ENCODE assay signal across 14 mouse cellular contexts in genomic region chr7:140946980-140947379, GRCm38 (mm10). TPM values are rescaled to one million over a fixed set of nuclear protein-coding genes. Genes with fewer than 3 reads are reported as not detected.
DNase-seq lines count a peak whose midpoint lies in the region; ATAC-seq and TF ChIP-seq lines count a peak whose summit lies in the region.
"Had no signal": no experiment of that assay in that cellular context is flagged by ENCODE, and none has a peak within 500 bp of the region (broad histone marks: within the 10 kb centered on the region; RNA-seq: fewer than 3 reads in every experiment).

No protein-coding gene starts in this region.

- TF ChIP-seq CTCF in gastrocnemius, adult 2 months (IDR thresholded peaks at IDR 0.05), result no peak
- no peak for TF ChIP-seq CTCF in G1E (IDR thresholded peaks at IDR 0.05; ENCODE audit: low read depth, low read length)
- no peak for TF ChIP-seq CTCF in heart, postnatal 0 days (IDR thresholded peaks at IDR 0.05; ENCODE audit: low read depth)

- no peak overlapping the region for H3K4me2 ChIP-seq in heart, postnatal 0 days (ENCODE audit: low read depth, low read length)
- no peak overlapping the region for H3K4me2 ChIP-seq in midbrain, embryonic 11.5 days
- no peak overlapping the region for H3K4me2 ChIP-seq in midbrain, embryonic 14.5 days (ENCODE audit: low read length)
- H3K4me2 ChIP-seq: midbrain, embryonic 12.5 days had no signal

- peak; percentile 83 for TF ChIP-seq EP300 in heart, postnatal 0 days (IDR thresholded peaks at IDR 0.05; ENCODE audit: low read depth)

- H3K27me3 ChIP-seq in G1E (ENCODE audit: insufficient read depth, low read length), result peaks cover 2% of the 10 kb centered on the region; the same call in 1 of the 2 replicates
- H3K27me3 ChIP-seq in heart, postnatal 0 days (ENCODE audit: control insufficient read depth, insufficient read depth, low read length), result no peaks in the 10 kb centered on the region
- H3K27me3 ChIP-seq in midbrain, embryonic 11.5 days (ENCODE audit: control insufficient read depth, insufficient read depth, low read length), result no peaks in the 10 kb centered on the region
- no peaks in the 10 kb centered on the region for H3K27me3 ChIP-seq in midbrain, embryonic 14.5 days (ENCODE audit: control insufficient read depth, insufficient read depth, low read length)
- H3K27me3 ChIP-seq: midbrain, embryonic 12.5 days had no signal

- intact Hi-C loops in gastrocnemius, adult 2 months (cut with DNase I), result no loop called here

- peaks cover 93% of the 10 kb centered on the region for H3K36me3 ChIP-seq in G1E (replicated peaks)
- peaks cover 28% of the 10 kb centered on the region; the same call in 1 of the 2 replicates for H3K36me3 ChIP-seq in heart, postnatal 0 days (replicated peaks; ENCODE audit: control insufficient read depth, insufficient read depth, low read length)
- no peaks in the 10 kb centered on the region for H3K36me3 ChIP-seq in midbrain, embryonic 11.5 days (ENCODE audit: control insufficient read depth, insufficient read depth, low read length)
- no peaks in the 10 kb centered on the region; the same call in 1 of the 2 replicates for H3K36me3 ChIP-seq in midbrain, embryonic 14.5 days (ENCODE audit: control insufficient read depth, insufficient read depth, low read length)
- H3K36me3 ChIP-seq: midbrain, embryonic 12.5 days had no signal

- ATAC-seq in G1E (ENCODE audit: extremely low read depth, insufficient number of reproducible peaks, low FRiP score, poor library complexity, severe bottlenecking), result peak; percentile 75
- ATAC-seq in heart, postnatal 0 days (ENCODE audit: insufficient read depth, low read depth), result peak; percentile 53
- peak; percentile 79 for ATAC-seq in megakaryocyte, adult 5-6 weeks (ENCODE audit: poor library complexity, severe bottlenecking)
- ATAC-seq in midbrain, embryonic 11.5 days (ENCODE audit: low FRiP score), result no peak
- no peak for ATAC-seq in midbrain, embryonic 14.5 days (ENCODE audit: low FRiP score, low TSS enrichment)

- H3K9ac ChIP-seq in heart, postnatal 0 days (replicated peaks; ENCODE audit: low read depth, low read length), result no peak overlapping the region
- H3K9ac ChIP-seq in midbrain, embryonic 11.5 days (ENCODE audit: low read length), result no peak overlapping the region
- H3K9ac ChIP-seq in midbrain, embryonic 14.5 days (replicated peaks; ENCODE audit: low read length), result no peak overlapping the region
- H3K9ac ChIP-seq: midbrain, embryonic 12.5 days had no signal

- DNase-seq in gastrocnemius, adult 2 months, result no peak
- DNase-seq in gastrocnemius, adult 8-10 months (ENCODE audit: low spot score in 2 of 2), result no peak
- DNase-seq in G1E (ENCODE audit: low spot score), result no peak
- DNase-seq in heart, postnatal 0 days (ENCODE audit: low spot score), result peak; percentile 74
- DNase-seq in midbrain, embryonic 11.5 days (ENCODE audit: low spot score, missing footprints), result no peak
- DNase-seq in midbrain, embryonic 14.5 days, result no peak
- no peak for DNase-seq in gastrocnemius, postnatal 25 days
- DNase-seq: adrenal gland, adult 8-10 months; right cerebral cortex, postnatal 14 days had no signal

- H3K4me3 ChIP-seq in gastrocnemius, adult 2 months, result no peak overlapping the region
- H3K4me3 ChIP-seq in G1E (ENCODE audit: low read depth, low read length), result no peak overlapping the region
- H3K4me3 ChIP-seq in heart, postnatal 0 days (ENCODE audit: low read depth, low read length), result no peak overlapping the region
- H3K4me3 ChIP-seq in midbrain, embryonic 11.5 days (ENCODE audit: low read depth, low read length), result no peak overlapping the region
- no peak overlapping the region for H3K4me3 ChIP-seq in midbrain, embryonic 14.5 days (replicated peaks; ENCODE audit: low read depth, low read length)
- H3K4me3 ChIP-seq: midbrain, embryonic 12.5 days had no signal

- peak overlapping the region; percentile 92 for H3K27ac ChIP-seq in gastrocnemius, adult 2 months
- H3K27ac ChIP-seq in heart, postnatal 0 days (ENCODE audit: low read depth), result peak overlapping the region; percentile 68
- H3K27ac ChIP-seq in midbrain, embryonic 11.5 days (ENCODE audit: low read depth, low read length), result no peak overlapping the region
- H3K27ac ChIP-seq in midbrain, embryonic 14.5 days (replicated peaks; ENCODE audit: low read depth, low read length), result no peak overlapping the region
- H3K27ac ChIP-seq: midbrain, embryonic 12.5 days had no signal

- WGBS in heart, postnatal 0 days, result 36% methylated on average over 7 of the region's 7 CpGs
- WGBS in midbrain, embryonic 11.5 days, result 70% methylated on average over 7 of the region's 7 CpGs
- 76% methylated on average over 7 of the region's 7 CpGs for WGBS in midbrain, embryonic 14.5 days

- H3K9me3 ChIP-seq in G1E (replicated peaks), result no peaks in the 10 kb centered on the region
- H3K9me3 ChIP-seq in heart, postnatal 0 days (replicated peaks; ENCODE audit: control insufficient read depth, low read length), result no peaks in the 10 kb centered on the region
- no peaks in the 10 kb centered on the region for H3K9me3 ChIP-seq in midbrain, embryonic 11.5 days (ENCODE audit: control insufficient read depth, low read length)
- no peaks in the 10 kb centered on the region for H3K9me3 ChIP-seq in midbrain, embryonic 14.5 days (ENCODE audit: control insufficient read depth, low read length)
- H3K9me3 ChIP-seq: midbrain, embryonic 12.5 days had no signal

- peaks cover 52% of the 10 kb centered on the region for H3K4me1 ChIP-seq in G1E (ENCODE audit: insufficient read depth, low read depth, low read length)
- H3K4me1 ChIP-seq in heart, postnatal 0 days (ENCODE audit: control insufficient read depth, insufficient read depth), result peaks cover 39% of the 10 kb centered on the region
- peaks cover 2% of the 10 kb centered on the region; the same call in 1 of the 2 replicates for H3K4me1 ChIP-seq in midbrain, embryonic 11.5 days (ENCODE audit: control insufficient read depth, insufficient read depth, low read length)
- no peaks in the 10 kb centered on the region; the same call in 1 of the 2 replicates for H3K4me1 ChIP-seq in midbrain, embryonic 14.5 days (ENCODE audit: control insufficient read depth, insufficient read depth, low read length)

RNA-seq across cellular contexts. Expression of gene Ifitm5, which starts 3.1 kb away (rescaled TPM):
- under 1 TPM in 1 of 2 experiments, not detected in 1; 0.33 TPM for total RNA-seq in gastrocnemius, adult 2 months (2021)
- total RNA-seq in gastrocnemius, adult 8-10 months (2022), result under 1 TPM in 2 of 4 experiments, not detected in 2; 0.34 to 0.53 TPM
- total RNA-seq in G1E (2014; fragmentation: Nextera tagmentation) (1.6 TPM in 1 of 2 replicates, not detected in the other), G1E (2017) (0.35 and 1.2 TPM in 2 replicates)
- 0.16 and 0.32 TPM in 2 replicates for polyA plus RNA-seq in G1E (2012)
- total RNA-seq in heart, postnatal 0 days (2014; rRNA removed; ENCODE audit: low replicate concordance), result 3.4 TPM in 1 of 2 replicates, not detected in the other
- polyA plus RNA-seq in heart, postnatal 0 days (2015; fragmentation: Nextera tagmentation; extraction: Ambion mirVana), result 0.56 and 0.87 TPM in 2 replicates
- 0.78 and 2.3 TPM in 2 replicates for total RNA-seq in megakaryocyte, adult 5-6 weeks (2015)
- 1.3 TPM in 1 of 2 replicates, not detected in the other for total RNA-seq in megakaryocyte, adult 5-6 weeks (2017)
- polyA plus RNA-seq in midbrain, embryonic 11.5 days (2014; fragmentation: Nextera tagmentation; extraction: Ambion mirVana), result 0.20 TPM in 1 of 2 replicates, not detected in the other
- 0.29 TPM in 1 of 2 replicates, not detected in the other for polyA plus RNA-seq in midbrain, embryonic 14.5 days (2014; fragmentation: Nextera tagmentation; extraction: Ambion mirVana)
- total RNA-seq in gastrocnemius, postnatal 25 days (2021), result under 1 TPM in 1 of 2 experiments, not detected in 1; 0.64 TPM
- total RNA-seq: layer of hippocampus, postnatal 14 days had no signal

RNA-seq across cellular contexts. Expression of gene Pgghg, which starts 5.8 kb away (rescaled TPM):
- 1 to 10 TPM; 3.8 to 5.6 TPM for total RNA-seq in gastrocnemius, adult 2 months (2021)
- total RNA-seq in gastrocnemius, adult 8-10 months (2022), result 1 to 10 TPM; 1.4 to 2.8 (median 2.2) TPM
- total RNA-seq in G1E (2014; fragmentation: Nextera tagmentation) (7.5 and 8.1 TPM in 2 replicates), G1E (2017) (9.0 and 10.0 TPM in 2 replicates)
- 5.6 and 6.7 TPM in 2 replicates for polyA plus RNA-seq in G1E (2012)
- total RNA-seq in heart, postnatal 0 days (2014; rRNA removed; ENCODE audit: low replicate concordance), result 13.8 and 16.3 TPM in 2 replicates
- 5.8 and 5.9 TPM in 2 replicates for polyA plus RNA-seq in heart, postnatal 0 days (2015; fragmentation: Nextera tagmentation; extraction: Ambion mirVana)
- 8.7 and 9.3 TPM in 2 replicates for total RNA-seq in megakaryocyte, adult 5-6 weeks (2015)
- 7.8 and 10.2 TPM in 2 replicates for total RNA-seq in megakaryocyte, adult 5-6 weeks (2017)
- 10.2 and 12.5 TPM in 2 replicates for polyA plus RNA-seq in midbrain, embryonic 11.5 days (2014; fragmentation: Nextera tagmentation; extraction: Ambion mirVana)
- polyA plus RNA-seq in midbrain, embryonic 14.5 days (2014; fragmentation: Nextera tagmentation; extraction: Ambion mirVana), result 5.0 and 7.4 TPM in 2 replicates
- total RNA-seq in gastrocnemius, postnatal 25 days (2021), result 1 to 10 TPM; 4.3 to 4.6 TPM

RNA-seq across cellular contexts. Expression of gene Gm45717, which starts 8.8 kb away (rescaled TPM):
- total RNA-seq in gastrocnemius, adult 2 months (2021), result not detected
- total RNA-seq in gastrocnemius, adult 8-10 months (2022), result not detected
- total RNA-seq in G1E (2014; fragmentation: Nextera tagmentation) (not detected in 2 replicates), G1E (2017) (not detected in 2 replicates)
- not detected in 2 replicates for polyA plus RNA-seq in G1E (2012)
- not detected in 2 replicates for total RNA-seq in heart, postnatal 0 days (2014; rRNA removed; ENCODE audit: low replicate concordance)
- 0.36 TPM in 1 of 2 replicates, not detected in the other for polyA plus RNA-seq in heart, postnatal 0 days (2015; fragmentation: Nextera tagmentation; extraction: Ambion mirVana)
- total RNA-seq in megakaryocyte, adult 5-6 weeks (2015), result not detected in 2 replicates
- 0.88 TPM in 1 of 2 replicates, not detected in the other for total RNA-seq in megakaryocyte, adult 5-6 weeks (2017)
- not detected in 2 replicates for polyA plus RNA-seq in midbrain, embryonic 11.5 days (2014; fragmentation: Nextera tagmentation; extraction: Ambion mirVana)
- not detected in 2 replicates for polyA plus RNA-seq in midbrain, embryonic 14.5 days (2014; fragmentation: Nextera tagmentation; extraction: Ambion mirVana)
- not detected for total RNA-seq in gastrocnemius, postnatal 25 days (2021)
- total RNA-seq: adrenal gland, adult 8-10 months; gastrocnemius, postnatal 36 days; layer of hippocampus, postnatal 14 days had no signal
- polyA plus RNA-seq: C2C12; midbrain, embryonic 12.5 days had no signal

RNA-seq across cellular contexts. Expression of gene Ifitm2, which starts 8.8 kb away (rescaled TPM):
- 10 to 100 TPM; 42.2 to 82.6 TPM for total RNA-seq in gastrocnemius, adult 2 months (2021)
- 10 to 100 TPM; 25.1 to 51.9 (median 30.1) TPM for total RNA-seq in gastrocnemius, adult 8-10 months (2022)
- total RNA-seq in G1E (2014; fragmentation: Nextera tagmentation) (239 and 256 TPM in 2 replicates), G1E (2017) (205 and 220 TPM in 2 replicates)
- polyA plus RNA-seq in G1E (2012), result 129 and 161 TPM in 2 replicates
- total RNA-seq in heart, postnatal 0 days (2014; rRNA removed; ENCODE audit: low replicate concordance), result 172 and 232 TPM in 2 replicates
- 516 and 534 TPM in 2 replicates for polyA plus RNA-seq in heart, postnatal 0 days (2015; fragmentation: Nextera tagmentation; extraction: Ambion mirVana)
- total RNA-seq in megakaryocyte, adult 5-6 weeks (2015), result 773 and 813 TPM in 2 replicates
- 401 and 447 TPM in 2 replicates for total RNA-seq in megakaryocyte, adult 5-6 weeks (2017)
- polyA plus RNA-seq in midbrain, embryonic 11.5 days (2014; fragmentation: Nextera tagmentation; extraction: Ambion mirVana), result 198 and 207 TPM in 2 replicates
- polyA plus RNA-seq in midbrain, embryonic 14.5 days (2014; fragmentation: Nextera tagmentation; extraction: Ambion mirVana), result 131 and 176 TPM in 2 replicates
- 10 to 100 TPM; 54.0 to 75.5 TPM for total RNA-seq in gastrocnemius, postnatal 25 days (2021)

RNA-seq across cellular contexts. Expression of gene Ifitm1, which starts 20.0 kb away (rescaled TPM):
- total RNA-seq in gastrocnemius, adult 2 months (2021), result 1 to 10 TPM in 1 of 2 experiments, under 1 TPM in 1; 0.69 to 1.4 TPM
- under 1 TPM; 0.34 to 0.99 (median 0.77) TPM for total RNA-seq in gastrocnemius, adult 8-10 months (2022)
- total RNA-seq in G1E (2014; fragmentation: Nextera tagmentation) (2.9 and 5.5 TPM in 2 replicates), G1E (2017) (1.5 and 2.1 TPM in 2 replicates)
- polyA plus RNA-seq in G1E (2012), result not detected in 2 replicates
- total RNA-seq in heart, postnatal 0 days (2014; rRNA removed; ENCODE audit: low replicate concordance), result 1.4 and 23.1 TPM in 2 replicates
- 4.1 and 6.6 TPM in 2 replicates for polyA plus RNA-seq in heart, postnatal 0 days (2015; fragmentation: Nextera tagmentation; extraction: Ambion mirVana)
- total RNA-seq in megakaryocyte, adult 5-6 weeks (2015), result 110 and 111 TPM in 2 replicates
- 48.4 and 56.3 TPM in 2 replicates for total RNA-seq in megakaryocyte, adult 5-6 weeks (2017)
- 8.0 and 9.5 TPM in 2 replicates for polyA plus RNA-seq in midbrain, embryonic 11.5 days (2014; fragmentation: Nextera tagmentation; extraction: Ambion mirVana)
- 3.0 and 11.5 TPM in 2 replicates for polyA plus RNA-seq in midbrain, embryonic 14.5 days (2014; fragmentation: Nextera tagmentation; extraction: Ambion mirVana)
- under 1 TPM; 0.43 to 0.54 TPM for total RNA-seq in gastrocnemius, postnatal 25 days (2021)

Comparison
In these comparisons a context has a peak if more than half of its experiments do, and no peak if none do; other contexts are left out.
1. H3K27ac ChIP-seq: peak in gastrocnemius, adult 2 months (single experiment) and heart, postnatal 0 days (single experiment); none in midbrain, embryonic 11.5 days (single experiment) and midbrain, embryonic 14.5 days (single experiment).
2. ATAC-seq: peak in G1E (single experiment), heart, postnatal 0 days (single experiment) and megakaryocyte, adult 5-6 weeks (single experiment); none in midbrain, embryonic 11.5 days (single experiment) and midbrain, embryonic 14.5 days (single experiment).